Mouse (Mus musculus) midbrain, embryonic 15.5 days (tissue): ENCODE data around the gene Sptbn2. TPM values are rescaled to one million over a fixed set of nuclear protein-coding genes. Genes with fewer than 3 reads are reported as not detected.

Source experiments
- ATAC-seq: fragments of 200-750 bp; cut with Nextera tagmentation; replicated peaks from 2 replicates; pipeline ENCODE4 v1.8.0; 2017; ENCODE audit warnings: moderate TSS enrichment
- H3K27ac ChIP-seq: fragments of 300-500 bp; sonication (generic); 2 replicates; pipeline ENCODE4 v1.5.1; 2015; ENCODE audit warnings: mild to moderate bottlenecking, inconsistent platforms
- H3K27me3 ChIP-seq: fragments of 300-500 bp; sonication (generic); replicated peaks from 2 replicates; pipeline ENCODE4 v1.6.1; 2015; ENCODE audit warnings: inconsistent platforms
- H3K36me3 ChIP-seq: fragments of 300-500 bp; sonication (generic); replicated peaks from 2 replicates; pipeline ENCODE4 v1.6.1; 2015; ENCODE audit warnings: inconsistent platforms
- H3K4me1 ChIP-seq: fragments of 300-500 bp; sonication (generic); 2 replicates; pipeline ENCODE4 v1.6.1; 2015; ENCODE audit warnings: inconsistent platforms
- H3K4me2 ChIP-seq: fragments of 300-500 bp; sonication (generic); 2 replicates; pipeline ENCODE4 v1.6.1; 2015; ENCODE audit warnings: inconsistent platforms, mild to moderate bottlenecking, moderate library complexity
- H3K4me3 ChIP-seq: fragments of 300-500 bp; sonication (generic); 2 replicates; pipeline ENCODE4 v1.5.1; 2015; ENCODE audit warnings: mild to moderate bottlenecking, inconsistent platforms
- H3K9ac ChIP-seq: fragments of 300-500 bp; sonication (generic); 2 replicates; pipeline ENCODE4 v1.6.1; 2015; ENCODE audit warnings: mild to moderate bottlenecking, inconsistent platforms
- H3K9me3 ChIP-seq: fragments of 300-500 bp; sonication (generic); 2 replicates; pipeline ENCODE4 v1.6.1; 2016; ENCODE audit warnings: inconsistent platforms
- WGBS: fragments of 180-500 bp; shearing (Covaris S2); methylation state at CpG from one replicate; pipeline ENCODE4 v1.1.7; 2015; ENCODE audit warnings: mixed read lengths; 5-methylcytosine and 5-hydroxymethylcytosine counted together
- polyA plus RNA-seq: library from polyadenylated mRNA; unstranded; fragments of >200 nt; fragmentation: Nextera tagmentation; extraction: Ambion mirVana; gene quantifications from 2 replicates; pipeline ENCODE4 v1.2.1, GENCODE M21; 2015

Sptbn2 gene
- polyA plus RNA-seq, 1 experiment from 2014 or later = 39.8 TPM

DNA sequence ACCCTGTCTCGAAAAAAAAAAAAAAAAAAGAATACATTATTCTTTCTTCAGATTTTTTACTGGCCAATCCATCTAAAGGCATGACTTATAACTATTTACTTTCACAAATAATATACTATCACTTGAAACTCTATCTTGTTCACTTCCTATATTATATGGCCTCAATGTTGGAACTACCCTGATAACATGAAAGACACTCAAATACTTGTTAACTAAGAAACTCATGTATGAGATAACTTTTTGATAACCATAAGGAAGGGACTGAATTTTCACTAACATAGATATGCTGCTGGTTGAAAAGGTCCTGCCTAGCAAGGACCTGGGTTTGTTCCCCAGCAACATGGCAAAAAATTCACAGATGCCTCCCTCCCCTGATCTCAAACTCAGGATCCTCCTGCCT is 85.0 kb downstream of the Sptbn2 start:
- Histone ChIP-seq H3K27me3 (no peaks in the 10 kb centered on the region), H3K9ac (no peak overlapping the region), H3K27ac (no peak overlapping the region), H3K9me3 (no peaks in the 10 kb centered on the region), H3K36me3 (peaks cover 20% of the 10 kb centered on the region; the same call in 1 of the 2 replicates), H3K4me2 (no peak overlapping the region), H3K4me3 (no peak overlapping the region), H3K4me1 (peaks cover 28% of the 10 kb centered on the region)
- WGBS = 65% methylated on average over 1 of the region's 1 CpGs
- no peak for ATAC-seq

- Histone ChIP-seq H3K4me3 (no peak overlapping the region), H3K4me2 (no peak overlapping the region), H3K9me3 (no peaks in the 10 kb centered on the region), H3K27me3 (no peaks in the 10 kb centered on the region), H3K9ac (no peak overlapping the region), H3K27ac (no peak overlapping the region), H3K4me1 (peaks cover 11% of the 10 kb centered on the region), H3K36me3 (peaks cover 36% of the 10 kb centered on the region; the same call in 1 of the 2 replicates)
- ATAC-seq = no peak
- WGBS = 96% methylated on average over 2 of the region's 2 CpGs
Observed at GRCm38 (mm10) chr19:4797846-4798245, 86.9 kb downstream of the Sptbn2 start.

DNA sequence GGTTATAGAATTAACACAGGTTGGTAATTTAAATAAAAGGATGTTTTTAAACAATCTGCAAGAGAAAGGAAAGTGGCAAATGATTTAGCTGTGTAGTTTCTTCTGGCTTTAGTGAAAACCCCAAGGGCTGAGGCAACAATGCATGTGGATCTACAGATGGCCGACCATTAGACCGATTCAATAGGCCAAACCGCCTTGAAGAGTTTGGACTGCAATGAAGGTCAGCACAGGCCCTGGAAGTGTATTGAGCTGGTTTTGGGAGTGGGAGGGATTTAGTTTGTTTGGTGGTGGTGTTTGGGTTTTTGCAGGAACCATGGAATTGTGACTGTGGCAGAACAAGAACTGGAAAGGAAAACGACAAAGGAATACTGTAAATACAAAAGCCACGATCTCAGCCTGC is 88.1 kb downstream of the Sptbn2 start:
- Histone ChIP-seq H3K27me3 (no peaks in the 10 kb centered on the region), H3K9ac (no peak overlapping the region), H3K4me3 (no peak overlapping the region), H3K4me2 (no peak overlapping the region), H3K4me1 (peaks cover 9% of the 10 kb centered on the region), H3K27ac (no peak overlapping the region), H3K9me3 (no peaks in the 10 kb centered on the region), H3K36me3 (peaks cover 36% of the 10 kb centered on the region; the same call in 1 of the 2 replicates)
- no peak for ATAC-seq
- 93% methylated on average over 5 of the region's 5 CpGs for WGBS

Other genes starting within 250 kb of the Sptbn2 start
- gene Syt12, start 233.7 kb upstream of the Sptbn2 start, polyA plus RNA-seq = 3.6 and 4.3 TPM in 2 replicates
- not detected in 2 replicates for gene 2010003K11Rik, start 212.6 kb upstream of the Sptbn2 start, polyA plus RNA-seq
- 26.6 and 30.5 TPM in 2 replicates for gene Pcx, start 200.7 kb upstream of the Sptbn2 start, polyA plus RNA-seq
- gene Lrfn4, start 95.5 kb upstream of the Sptbn2 start, polyA plus RNA-seq = 12.7 and 13.9 TPM in 2 replicates
- gene Rce1, start 85.5 kb upstream of the Sptbn2 start, polyA plus RNA-seq = 53.7 and 54.1 TPM in 2 replicates
- gene Gm960, start 12.5 kb upstream of the Sptbn2 start, polyA plus RNA-seq = 5.6 and 7.7 TPM in 2 replicates
- 180 and 188 TPM in 2 replicates for gene Rbm4b, start 45.3 kb downstream of the Sptbn2 start, polyA plus RNA-seq
- 98.0 and 98.6 TPM in 2 replicates for gene Rbm4, start 82.7 kb downstream of the Sptbn2 start, polyA plus RNA-seq
- gene Gm21992, start 100.4 kb downstream of the Sptbn2 start, polyA plus RNA-seq = 17.0 and 19.5 TPM in 2 replicates
- 69.3 and 72.8 TPM in 2 replicates for gene Rbm14, start 100.5 kb downstream of the Sptbn2 start, polyA plus RNA-seq
- 43.9 and 44.1 TPM in 2 replicates for gene Ccs, start 128.2 kb downstream of the Sptbn2 start, polyA plus RNA-seq
- 0.74 and 0.83 TPM in 2 replicates for gene Ccdc87, start 128.2 kb downstream of the Sptbn2 start, polyA plus RNA-seq
- gene Ctsf, start 144.0 kb downstream of the Sptbn2 start, polyA plus RNA-seq = 83.0 and 84.3 TPM in 2 replicates
- gene Actn3, start 166.7 kb downstream of the Sptbn2 start, polyA plus RNA-seq = 2.2 and 2.7 TPM in 2 replicates
- 26.1 and 28.8 TPM in 2 replicates for gene Zdhhc24, start 167.5 kb downstream of the Sptbn2 start, polyA plus RNA-seq
- 11.7 and 12.1 TPM in 2 replicates for gene Bbs1, start 195.5 kb downstream of the Sptbn2 start, polyA plus RNA-seq
- gene Dpp3, start 217.1 kb downstream of the Sptbn2 start, polyA plus RNA-seq = 125 TPM in 2 replicates
- gene Peli3, start 232.0 kb downstream of the Sptbn2 start, polyA plus RNA-seq = 14.0 and 14.5 TPM in 2 replicates